Mouse (Mus musculus) megakaryocyte-erythroid progenitor cell, adult 5-6 weeks (primary cell): ENCODE results near the gene Rps6kb2. TPM values are rescaled to one million over a fixed set of nuclear protein-coding genes. Genes with fewer than 3 reads are reported as not detected.

Experiments
- ATAC-seq: replicated peaks from 2 replicates; pipeline ENCODE4 v1.8.0; 2016; ENCODE audit warnings: mild to moderate bottlenecking, inconsistent platforms; ENCODE audit not compliant: severe bottlenecking, poor library complexity, low FRiP score, low TSS enrichment
- total RNA-seq, 2 experiments: library from RNA; stranded (forward) in 1 of 2; stranded (reverse) in 1 of 2; fragments of 200-1000, 215-1000 nt in 1 of 2; fragments of >200 nt in 1 of 2; fragmentation: Nextera tagmentation in 1 of 2; gene quantifications; 2 replicates each; pipeline ENCODE4 v1.2.3; 2014 to 2017

Rps6kb2 gene
- total RNA-seq, 2 experiments from 2014 or later, result 39.7 to 60.9 TPM

- ATAC-seq, result no peak
These were observed 27.7 kb upstream of the Rps6kb2 start, which contains the start of gene Tbc1d10c for GRCm38 (mm10) chr19:4190831-4191334. Tbc1d10c (minus strand) TSS chr19:4191284.

- no peak for ATAC-seq
These were observed 26.0 kb upstream of the Rps6kb2 start for GRCm38 (mm10) chr19:4189051-4189620.

- ATAC-seq, result no peak
These were observed 24.1 kb upstream of the Rps6kb2 start for GRCm38 (mm10) chr19:4187303-4187702.

- 0 out of 2 replicates have a peak, but pooled peaks have one; percentile 38 for ATAC-seq
These were observed 22.1 kb upstream of the Rps6kb2 start for GRCm38 (mm10) chr19:4184976-4185975.

GRCm38 (mm10) chr19:4183689-4184088, 20.5 kb upstream of the Rps6kb2 start:
- ATAC-seq, result no peak

- peak; percentile 40; the same call in 1 of the 2 replicates for ATAC-seq
These were observed 18.7 kb upstream of the Rps6kb2 start for GRCm38 (mm10) chr19:4181892-4182291.

GRCm38 (mm10) chr19:4180411-4180810, 17.3 kb upstream of the Rps6kb2 start:
- ATAC-seq, result no peak

GRCm38 (mm10) chr19:4175368-4175947, 12.3 kb upstream of the Rps6kb2 start, which contains the start of gene Carns1:
Carns1 (minus strand) TSS chr19:4175479.
- no peak for ATAC-seq

- no peak for ATAC-seq
These were observed 9.8 kb upstream of the Rps6kb2 start for GRCm38 (mm10) chr19:4172925-4173324.

GRCm38 (mm10) chr19:4171393-4172290, 8.5 kb upstream of the Rps6kb2 start:
- no peak for ATAC-seq

GRCm38 (mm10) chr19:4170723-4171392, 7.7 kb upstream of the Rps6kb2 start:
- ATAC-seq, result no peak

GRCm38 (mm10) chr19:4169810-4170209, 6.7 kb upstream of the Rps6kb2 start:
- peak; percentile 16 for ATAC-seq

- peak; percentile 92 for ATAC-seq
These were observed 6.2 kb upstream of the Rps6kb2 start for GRCm38 (mm10) chr19:4169378-4169784.

GRCm38 (mm10) chr19:4166678-4167476, 3.7 kb upstream of the Rps6kb2 start:
- ATAC-seq, result no peak

GRCm38 (mm10) chr19:4164721-4165120, 1.6 kb upstream of the Rps6kb2 start:
- no peak for ATAC-seq

- no peak for ATAC-seq
These were observed 946 bp upstream of the Rps6kb2 start for GRCm38 (mm10) chr19:4164100-4164499.

GRCm38 (mm10) chr19:4163543-4163887, 361 bp upstream of the Rps6kb2 start:
- ATAC-seq, result 0 out of 2 replicates have a peak, but pooled peaks have one; percentile 0

GRCm38 (mm10) chr19:4159049-4159448, 4.1 kb downstream of the Rps6kb2 start:
- ATAC-seq, result no peak
